Mouse (Mus musculus): Measurements from ENCODE around the gene Ano1.

GRCm38 (mm10) chr7:144585648-144586047, 166.1 kb downstream of the Ano1 start:
- TF ChIP-seq CTCF (IDR thresholded peaks at IDR 0.05; ENCODE audit: low read depth) (peak; percentile 94), EP300 (IDR thresholded peaks at IDR 0.05; ENCODE audit: low read depth) (no peak)

Measured in liver, embryonic 14.5 days (tissue).